Mouse (Mus musculus): Measurements from ENCODE around the gene Sytl3. TPM values are rescaled to one million over a fixed set of nuclear protein-coding genes. Genes with fewer than 3 reads are reported as not detected.
A peak's percentile ranks its signal among the peaks of the same experiment; 100 is the strongest.
"Not testable (repeated sequence)": the region's sequence is repeated elsewhere in the genome, so short reads cannot be mapped to it uniquely, and the experiment has no call there.

Gene Sytl3
- polyA plus RNA-seq, 3 experiments from 2014 or later: 2.5 to 23.6 (median 3.9) TPM

DNA sequence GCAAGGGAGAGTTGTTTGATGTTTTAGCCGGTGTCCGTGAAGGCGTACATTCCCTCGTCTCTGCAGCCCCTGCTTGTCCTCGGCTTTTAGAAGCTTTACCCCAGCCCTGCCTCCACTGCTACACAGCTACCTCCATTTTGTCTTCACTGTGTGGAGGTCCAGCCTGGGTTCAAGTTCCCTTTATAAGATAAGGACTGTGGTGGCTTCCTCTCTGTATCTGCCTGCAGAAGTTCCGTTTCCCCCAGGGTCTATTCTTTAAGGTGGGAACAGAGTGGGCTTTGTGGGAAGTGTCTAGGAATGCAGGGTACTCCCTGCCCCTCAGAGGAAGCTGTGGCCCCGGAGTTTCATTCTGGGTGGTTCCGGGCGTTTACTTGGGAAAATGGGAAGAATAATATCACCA, 36.8 kb downstream of the Sytl3 start:
- ATAC-seq: not testable (repeated sequence)

DNA sequence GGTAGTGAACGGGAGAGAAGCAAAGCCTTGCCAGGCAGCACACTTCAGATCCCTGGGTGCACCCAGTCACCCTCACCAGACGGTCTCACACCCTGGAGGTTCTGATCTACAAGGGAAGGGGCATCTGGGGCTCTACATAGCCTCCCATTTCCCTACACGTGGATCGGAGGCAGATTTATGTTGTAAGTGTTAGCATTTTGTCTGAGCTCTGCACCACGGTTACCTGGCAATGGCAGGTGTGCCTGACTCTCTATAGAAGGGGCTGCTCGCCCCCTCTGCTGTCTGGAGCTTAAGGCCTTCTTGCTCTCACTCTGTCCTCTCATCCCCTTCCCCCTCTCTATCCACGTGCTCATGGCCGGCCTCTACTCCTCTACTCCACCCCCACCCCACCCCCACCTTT, 37.6 kb downstream of the Sytl3 start:
- ATAC-seq: not testable (repeated sequence)

DNA sequence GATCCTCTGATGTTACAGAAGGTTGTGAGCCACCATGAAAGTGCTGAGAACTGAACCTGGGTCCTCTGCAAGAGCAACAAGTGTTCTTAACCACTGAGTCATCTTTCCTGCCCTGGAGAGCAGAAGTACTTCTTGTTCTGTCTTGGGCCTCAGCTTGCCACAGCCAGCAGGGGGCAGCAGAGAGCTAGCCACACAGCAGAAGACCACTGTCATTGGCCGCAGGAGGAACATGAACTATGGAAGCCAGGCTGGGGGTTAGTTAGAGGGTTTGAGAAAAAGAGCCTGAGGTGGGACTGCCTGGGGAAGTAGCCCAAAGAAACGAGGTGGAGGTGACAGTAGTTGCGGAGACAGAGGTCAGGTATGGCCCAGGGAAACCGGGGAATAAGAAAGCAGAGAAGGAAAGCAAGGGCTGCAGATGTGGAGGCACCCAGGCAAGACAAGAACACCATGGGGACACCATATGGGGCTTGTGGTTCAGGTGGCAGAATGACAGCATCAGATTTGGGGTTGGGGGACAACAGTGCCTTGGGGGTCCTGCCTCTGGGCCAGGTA, 38.4 kb downstream of the Sytl3 start:
- ATAC-seq: peak; percentile 76

DNA sequence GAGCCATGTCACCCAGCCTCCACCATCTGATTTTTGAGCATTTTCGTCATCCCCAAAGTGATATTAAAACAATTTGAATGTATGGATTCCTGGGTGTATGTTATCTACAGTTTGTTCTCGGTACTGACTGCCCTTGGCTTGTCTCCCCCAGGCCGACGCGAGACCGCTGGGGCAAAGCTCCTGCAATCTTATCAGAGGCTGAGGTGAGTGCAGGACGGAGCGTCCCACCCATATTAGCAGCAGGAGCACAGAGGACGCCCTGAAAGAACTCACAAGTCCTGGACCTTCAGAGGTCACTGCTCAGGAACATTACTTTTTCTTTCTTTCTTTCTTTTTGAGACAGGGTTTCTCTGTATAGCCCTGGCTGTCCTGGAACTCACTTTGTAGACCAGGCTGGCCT, 40.6 kb downstream of the Sytl3 start:
- not testable (repeated sequence) for ATAC-seq

DNA sequence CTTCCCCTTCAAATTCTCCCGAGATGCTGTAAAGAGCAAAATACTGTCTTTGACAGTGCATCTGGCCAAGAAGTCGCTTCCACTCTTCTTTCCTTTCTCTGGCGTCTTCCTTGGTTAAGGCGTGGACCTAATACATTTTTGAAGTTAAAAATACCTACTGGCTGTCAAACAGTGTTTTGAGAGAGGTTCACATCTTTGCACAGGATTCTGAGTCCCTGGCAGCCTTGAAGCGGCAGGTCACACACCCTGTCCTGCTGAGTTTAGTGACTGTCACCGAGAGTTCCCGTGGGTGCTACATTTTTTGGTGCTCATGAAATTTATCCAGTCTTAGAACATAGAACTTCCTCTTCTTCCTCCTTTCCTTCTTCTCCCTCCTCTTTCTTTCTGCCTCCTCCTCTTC, 41.2 kb downstream of the Sytl3 start:
- not testable (repeated sequence) for ATAC-seq

DNA sequence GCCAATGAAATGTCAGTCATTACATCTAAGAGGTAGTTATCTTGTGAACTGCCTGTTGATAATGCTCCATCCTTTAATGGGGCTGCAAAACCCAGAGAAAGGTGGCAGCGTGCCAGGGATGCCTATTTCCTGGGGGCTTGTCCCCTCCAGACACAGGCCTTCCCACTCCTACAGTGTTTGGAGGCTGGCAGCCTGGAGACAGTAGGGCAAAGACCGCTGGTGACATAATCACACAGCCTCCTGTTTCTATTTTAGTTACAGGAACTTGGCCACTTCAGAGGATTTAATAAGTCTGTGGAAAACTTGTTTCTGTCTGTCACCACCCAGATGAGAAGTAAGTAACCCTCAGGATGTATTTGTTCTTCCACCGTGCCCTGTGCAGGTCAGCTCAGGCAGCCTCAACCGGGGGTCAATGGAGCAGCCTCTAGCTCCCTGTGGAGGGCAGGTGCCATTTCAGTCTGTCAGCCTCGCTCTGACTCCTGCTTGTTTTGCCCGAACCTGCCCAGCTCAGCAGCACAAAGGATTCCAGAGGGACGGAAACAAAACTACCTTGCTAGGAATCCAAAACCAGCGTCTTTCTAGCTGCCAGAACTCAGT, 43.8 kb downstream of the Sytl3 start:
- ATAC-seq: not testable (repeated sequence)

DNA sequence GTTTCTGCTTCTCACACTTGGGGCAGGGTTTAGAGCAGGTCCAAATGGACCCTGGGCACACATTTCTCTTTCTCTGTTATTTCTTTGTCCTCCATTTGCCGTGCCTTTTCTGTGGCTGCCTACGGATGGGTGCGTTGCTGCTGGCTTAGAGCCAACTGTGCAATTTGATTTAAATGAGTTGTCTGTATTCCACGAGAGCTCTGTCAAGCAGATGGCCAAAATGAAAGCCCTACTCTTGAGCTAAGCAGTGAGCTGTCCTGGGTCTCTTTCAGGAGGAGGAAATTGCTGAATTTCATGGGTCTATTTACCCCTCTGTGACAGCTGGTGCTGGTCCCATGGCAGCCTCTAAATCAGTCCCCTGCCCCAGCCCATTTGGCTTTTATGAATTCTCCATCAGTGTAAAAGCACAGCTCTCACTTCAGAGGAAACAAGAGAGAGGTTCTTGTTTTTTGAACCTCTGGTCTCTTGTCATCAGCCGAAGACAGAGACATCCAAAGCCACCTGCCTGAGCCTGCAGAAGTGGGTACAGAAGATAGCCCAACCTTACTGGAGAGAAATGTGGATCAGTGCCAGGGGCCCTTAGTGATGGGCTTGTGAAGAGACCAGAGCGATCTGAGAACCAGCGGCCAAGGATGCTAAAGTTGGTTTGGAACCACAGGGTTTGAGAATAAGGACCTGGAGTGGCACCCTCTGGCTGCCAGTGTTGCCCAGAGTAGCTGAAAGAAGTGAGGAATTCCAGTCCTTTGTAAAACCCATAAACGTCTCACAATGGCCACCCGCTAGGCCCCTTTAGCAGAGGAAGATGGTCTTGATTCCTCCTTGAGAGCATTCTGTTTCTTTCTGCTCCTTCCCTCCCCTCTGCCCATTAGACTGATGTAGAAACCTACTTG, 44.7 kb downstream of the Sytl3 start:
- ATAC-seq: not testable (repeated sequence)

DNA sequence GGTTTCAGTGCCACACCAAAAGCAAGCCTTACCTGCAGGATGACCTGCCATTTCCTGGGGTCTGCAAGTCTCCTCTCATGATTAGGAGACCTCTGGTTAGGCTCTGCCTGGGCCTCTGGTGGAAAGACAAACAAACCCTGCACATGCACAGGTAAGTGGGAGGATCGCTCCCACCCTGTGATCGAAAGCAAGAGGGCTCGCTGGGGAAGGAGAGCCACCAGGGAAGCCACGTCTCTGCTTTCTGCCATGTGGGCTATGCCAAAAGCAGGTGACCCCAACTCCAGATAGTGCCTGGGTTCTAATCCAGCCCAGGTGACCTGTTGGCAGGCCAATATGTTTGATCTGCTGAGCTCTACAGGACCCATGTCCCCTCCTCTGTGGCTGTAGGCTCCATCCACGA, 47.6 kb downstream of the Sytl3 start:
- ATAC-seq: not testable (repeated sequence)

DNA sequence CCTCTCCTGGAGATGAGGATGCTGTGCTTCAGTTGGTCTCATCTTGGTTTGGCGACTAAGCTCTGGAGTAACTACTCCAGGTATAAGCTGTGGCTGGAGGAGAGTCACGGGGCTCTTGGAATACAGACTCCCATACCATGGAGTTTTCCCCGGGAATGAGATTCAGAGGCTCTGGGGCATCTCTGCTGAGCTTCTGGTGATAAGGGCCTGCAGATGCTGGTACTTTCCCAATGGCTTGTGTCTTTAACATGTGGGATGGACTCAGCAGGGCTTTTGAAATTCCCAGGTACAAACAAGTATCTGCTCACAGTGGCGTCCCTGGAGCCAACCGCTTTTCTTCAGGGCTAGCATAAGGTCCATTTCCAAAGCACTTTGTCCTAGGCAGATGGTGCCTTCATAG, 48.5 kb downstream of the Sytl3 start:
- not testable (repeated sequence) for ATAC-seq

DNA sequence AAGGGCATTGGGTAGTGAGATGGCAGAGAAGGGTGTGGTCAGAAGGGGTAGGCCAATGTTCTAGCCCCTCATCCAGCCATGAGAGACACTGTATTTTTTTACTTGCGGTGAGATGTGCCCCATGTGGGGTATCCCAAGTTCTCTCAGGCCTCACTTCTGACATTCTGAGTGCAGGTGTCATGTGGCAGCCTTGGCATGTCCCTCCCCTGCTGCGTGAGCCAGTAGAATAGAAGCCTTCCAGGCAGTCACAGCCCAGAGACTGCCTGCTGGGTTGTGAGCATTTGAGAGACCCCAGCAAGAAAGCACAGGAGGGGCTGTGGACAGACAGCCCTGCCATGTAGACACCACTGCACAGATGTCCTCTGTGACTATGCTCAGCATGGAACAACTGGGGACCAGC, 49.3 kb downstream of the Sytl3 start:
- not testable (repeated sequence) for ATAC-seq

DNA sequence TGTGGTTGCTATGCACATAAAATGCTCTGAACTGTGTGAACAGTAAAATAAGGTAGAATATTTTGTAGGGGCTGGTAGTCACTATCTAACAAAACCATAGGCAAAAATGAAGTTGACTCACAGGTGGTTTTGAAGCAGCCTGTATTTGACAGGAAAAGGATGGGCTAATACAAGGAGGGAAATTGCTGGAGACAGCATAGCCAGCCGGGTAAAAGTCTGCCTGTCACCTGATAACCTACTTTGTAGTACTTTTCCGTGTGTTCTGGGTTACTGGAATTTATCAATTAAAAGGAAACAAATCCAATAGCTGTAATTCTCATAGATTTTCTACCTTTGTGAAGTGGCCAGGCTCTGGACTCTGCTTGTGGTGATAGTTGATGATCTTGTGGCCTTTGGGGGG, 54.6 kb downstream of the Sytl3 start:
- not testable (repeated sequence) for ATAC-seq

DNA sequence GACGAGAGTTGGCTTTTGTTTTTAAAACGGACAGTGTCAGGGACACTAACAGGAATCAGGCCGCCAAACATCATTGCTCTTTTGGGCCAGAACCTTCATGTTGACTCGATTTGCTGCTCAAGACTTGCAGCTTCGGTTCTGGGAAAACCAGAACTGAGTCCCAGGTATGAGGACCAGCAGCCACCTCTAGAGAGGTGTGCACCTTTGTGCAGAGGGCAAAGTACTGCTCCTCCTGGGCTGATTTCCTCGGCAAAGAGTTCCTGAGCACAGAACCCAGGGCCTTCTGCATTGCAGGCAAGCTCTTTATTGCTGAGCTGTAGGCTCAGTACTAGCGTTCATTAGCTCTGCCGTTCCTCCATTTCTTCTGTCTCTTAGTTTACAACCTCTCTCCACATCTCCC, 55.1 kb downstream of the Sytl3 start:
- ATAC-seq: not testable (repeated sequence)

DNA sequence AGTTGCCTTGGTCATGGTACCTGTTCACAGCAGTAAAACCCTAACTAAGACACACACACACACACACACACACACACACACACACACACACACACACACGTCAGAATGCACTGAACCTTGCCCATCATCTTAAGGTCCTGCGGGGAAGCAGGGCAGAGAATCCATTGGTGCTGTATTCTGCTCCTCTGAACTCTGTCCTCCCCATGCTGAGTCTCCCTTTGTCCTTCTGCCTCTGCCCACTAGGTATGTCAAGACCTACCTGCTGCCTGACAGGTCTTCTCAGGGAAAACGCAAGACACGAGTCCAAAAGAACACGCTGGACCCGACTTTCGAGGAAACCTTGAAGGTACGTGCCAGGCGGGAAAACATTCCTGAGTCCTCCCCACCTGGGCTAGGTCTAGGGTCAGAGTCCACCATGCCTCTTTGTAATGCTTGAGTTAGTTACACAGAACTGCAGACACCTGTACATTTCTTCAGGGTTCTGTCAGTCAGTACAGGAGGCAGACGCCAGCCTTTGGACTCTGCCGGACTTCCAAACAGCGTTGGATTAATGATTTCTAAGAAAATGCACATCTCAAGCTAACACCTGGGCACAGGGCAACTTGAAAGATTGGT, 69.2 kb downstream of the Sytl3 start:
- ATAC-seq: no peak

DNA sequence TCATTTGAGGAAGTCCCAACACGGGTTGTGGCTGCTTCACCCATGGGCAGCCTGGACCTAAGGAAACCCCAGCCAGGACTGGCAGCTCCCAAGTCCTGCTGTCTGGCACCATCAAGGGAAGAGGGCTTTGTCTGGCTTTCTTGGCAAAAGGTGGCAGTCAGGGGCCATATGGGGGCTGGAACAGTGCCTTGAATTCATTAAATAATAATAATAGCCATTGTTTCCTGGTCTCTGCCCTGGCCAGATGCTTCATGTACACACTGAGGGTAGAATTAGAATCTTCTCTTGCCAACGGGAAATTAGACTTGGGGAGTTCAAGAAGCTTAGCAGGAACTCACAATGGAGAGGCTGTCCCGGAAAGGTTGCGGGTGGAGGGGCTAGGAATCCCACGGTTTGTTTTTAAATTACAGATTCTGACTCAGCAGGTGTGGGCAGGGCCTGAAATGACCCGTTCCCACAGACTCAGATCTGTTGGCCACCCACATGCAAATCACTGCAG, 70.4 kb downstream of the Sytl3 start:
- no peak for ATAC-seq

DNA sequence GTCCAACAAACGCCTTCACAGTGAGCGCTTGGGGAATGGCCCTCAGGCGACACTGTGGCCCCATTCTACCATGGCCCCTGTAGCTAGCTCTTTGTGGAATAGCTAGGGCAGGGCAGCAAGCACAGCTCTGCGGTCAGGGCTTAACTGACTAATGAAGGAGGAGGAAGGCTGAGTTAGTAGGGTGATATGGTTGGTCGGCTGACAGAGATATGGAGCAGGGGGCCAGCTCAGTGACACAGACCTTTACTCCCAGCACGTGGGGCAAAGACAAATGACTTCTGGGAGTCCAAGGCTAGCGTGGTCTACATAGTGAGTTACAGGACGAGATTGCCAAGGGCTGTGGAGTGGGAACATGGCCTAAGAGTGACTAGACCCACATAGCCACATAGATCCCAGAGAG, 72.2 kb downstream of the Sytl3 start:
- no peak for ATAC-seq

DNA sequence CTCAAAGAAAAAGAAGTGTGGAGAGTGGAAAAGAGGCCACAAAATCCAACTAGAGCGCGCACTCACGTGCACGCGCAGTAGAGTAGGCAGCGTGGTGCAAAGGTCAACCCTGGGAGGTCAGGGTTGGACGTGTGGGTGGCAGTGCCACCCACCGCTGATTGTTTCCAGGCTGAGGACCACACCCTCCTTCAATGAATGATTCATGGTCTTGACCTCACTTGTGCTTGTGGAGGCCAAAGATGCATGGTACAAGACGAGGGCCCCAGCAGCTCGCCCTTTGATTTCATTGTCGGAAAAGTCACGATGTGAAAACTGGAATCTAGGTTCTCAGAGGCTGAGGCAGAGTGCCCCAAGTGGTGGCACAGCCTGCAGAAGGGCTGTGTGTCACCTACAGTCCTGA, 72.7 kb downstream of the Sytl3 start:
- no peak for ATAC-seq

DNA sequence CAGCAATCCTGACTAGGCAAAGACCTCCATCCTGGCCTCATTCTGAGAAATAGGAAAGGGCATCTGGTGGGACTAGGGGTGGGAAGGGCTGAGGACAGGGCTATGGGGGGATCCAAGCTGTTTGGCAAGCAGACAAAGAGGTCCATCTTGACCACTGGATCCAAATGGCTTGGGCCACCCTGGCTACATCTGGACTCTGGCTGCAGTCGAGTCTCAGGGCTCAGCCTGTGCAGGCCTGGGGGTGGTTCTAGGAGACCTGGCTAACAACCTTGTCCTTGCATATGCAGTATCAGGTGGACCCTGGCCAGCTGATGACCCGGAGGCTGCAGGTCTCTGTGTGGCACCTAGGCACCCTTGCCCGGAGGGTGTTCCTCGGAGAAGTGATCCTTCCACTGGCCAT, 73.8 kb downstream of the Sytl3 start:
- ATAC-seq: no peak

DNA sequence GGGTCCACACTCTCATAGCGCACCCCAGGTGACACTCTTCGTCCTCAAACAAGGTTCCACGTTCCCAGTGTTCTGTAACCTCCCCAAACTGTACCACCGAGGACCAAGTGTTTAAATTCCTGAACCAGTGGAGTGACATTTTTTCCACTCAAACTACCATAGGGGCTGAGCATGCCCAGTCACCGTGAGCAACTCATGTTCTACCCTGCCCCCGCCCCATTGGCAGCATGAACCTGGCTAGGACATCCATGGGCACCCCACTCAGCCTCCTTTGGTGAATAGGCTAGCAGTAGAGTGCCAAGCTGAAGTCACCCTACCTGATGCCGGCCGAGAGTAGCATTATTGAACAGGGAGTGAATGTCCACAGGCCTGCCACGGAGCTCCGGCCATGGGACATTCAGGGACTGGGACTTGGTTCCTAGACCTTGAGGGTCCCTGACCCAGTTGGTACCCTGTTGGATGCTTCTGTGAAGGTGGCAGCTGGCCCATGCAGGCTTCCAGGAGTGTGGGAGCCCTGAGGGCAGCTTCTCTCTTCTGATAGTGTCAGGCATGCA, 74.5 kb downstream of the Sytl3 start:
- no peak for ATAC-seq

DNA sequence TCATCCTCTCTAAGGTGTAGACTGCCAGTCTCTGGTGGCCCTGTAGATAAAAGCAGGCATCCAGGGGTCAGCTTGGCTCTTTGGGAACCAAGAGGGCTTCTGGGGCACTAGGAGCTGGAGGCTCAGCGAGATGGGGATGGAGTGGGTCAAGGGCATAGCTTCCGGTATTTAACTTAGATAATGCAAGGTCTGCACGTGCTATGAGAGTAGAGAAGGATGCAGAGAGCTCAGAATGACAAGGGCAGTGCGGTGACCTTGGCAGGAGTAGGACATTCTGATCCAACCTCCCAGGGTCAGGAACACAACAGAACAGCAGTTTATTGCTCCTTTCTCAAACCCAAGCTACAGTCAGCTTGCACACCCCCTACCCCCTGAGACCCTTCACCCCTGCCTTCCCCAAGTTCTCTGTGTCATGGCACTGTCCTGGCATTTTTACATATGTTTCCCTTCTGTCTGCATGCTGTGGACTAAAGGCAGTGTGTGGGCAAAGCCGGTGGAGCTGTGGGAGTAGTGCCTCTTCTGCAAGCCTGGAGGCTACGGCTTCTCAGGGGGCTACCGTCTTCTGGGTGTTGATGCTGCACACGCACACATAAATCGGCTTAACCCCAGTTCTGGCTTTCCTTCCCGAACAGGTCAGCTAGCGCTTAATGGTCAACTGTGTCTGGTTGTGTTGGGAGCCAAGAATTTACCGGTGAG, 76.0 kb downstream of the Sytl3 start:
- ATAC-seq: no peak

DNA sequence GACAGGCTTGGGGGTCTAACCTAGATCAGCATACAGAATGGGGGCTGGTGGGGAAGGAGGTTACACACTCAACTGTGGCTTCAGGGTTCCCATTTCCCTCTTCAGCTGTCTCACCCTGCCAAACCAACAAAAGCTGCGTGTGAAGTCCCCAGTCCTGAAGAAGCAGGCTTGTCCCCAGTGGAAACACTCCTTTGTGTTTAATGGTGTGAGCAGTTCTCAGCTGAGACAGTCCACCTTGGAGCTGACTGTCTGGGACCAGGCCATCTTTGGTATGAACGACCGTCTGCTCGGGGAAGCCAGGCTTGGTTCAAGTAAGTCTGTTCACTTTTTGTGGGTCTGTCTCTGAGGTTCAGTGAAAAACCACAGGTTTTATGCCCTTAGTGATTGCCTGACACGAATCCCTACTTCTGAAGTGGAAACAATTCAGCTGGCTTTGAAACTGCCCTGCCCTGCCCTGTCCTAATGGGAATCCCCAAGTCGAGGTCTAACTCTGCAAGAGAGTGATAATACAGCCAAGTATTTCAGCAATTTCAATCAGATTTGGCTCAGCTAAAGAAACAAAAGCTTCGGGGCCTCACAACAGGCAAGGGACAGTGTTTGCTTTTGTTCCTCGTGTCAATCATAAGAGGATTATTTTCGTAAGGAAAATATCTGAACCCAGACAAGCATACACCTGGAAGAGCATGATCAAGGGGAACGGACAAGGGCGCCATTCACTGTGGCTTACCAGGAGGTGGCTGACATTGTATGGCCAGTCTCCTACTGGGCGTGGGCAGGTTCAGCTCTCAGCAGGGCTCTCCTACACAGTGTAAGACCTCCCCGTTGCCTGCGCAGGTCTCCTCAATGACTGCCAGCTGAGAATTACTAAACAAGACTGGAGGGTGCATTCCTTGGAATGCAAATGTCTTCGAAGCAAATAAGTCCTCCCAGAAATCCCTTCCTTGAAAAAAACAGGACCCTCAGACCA, 77.7 kb downstream of the Sytl3 start:
- no peak for ATAC-seq

All from inflammation-experienced regulatory T-cells, adult 6 months (primary cell).